Mouse (Mus musculus): ENCODE results near the gene Efcab5. TPM values are rescaled to one million over a fixed set of nuclear protein-coding genes. Genes with fewer than 3 reads are reported as not detected.
A peak's percentile ranks its signal among the peaks of the same experiment; 100 is the strongest.

Gene Efcab5
- polyA plus RNA-seq, 1 experiment from 2014 or later: 0.15 TPM

GRCm38 (mm10) chr11:77100137-77100937, 88.4 kb downstream of the Efcab5 start:
- TF ChIP-seq EP300 (optimal IDR thresholded peaks at IDR 0.05) (no peak), CTCF (IDR thresholded peaks at IDR 0.05; ENCODE audit: low read depth) (peak; percentile 99)
- Histone ChIP-seq H3K4me1 (replicated peaks; ENCODE audit: control insufficient read depth, insufficient read depth) (no peaks in the 10 kb centered on the region), H3K27me3 (ENCODE audit: control insufficient read depth, insufficient read depth, low read length) (no peaks in the 10 kb centered on the region), H3K4me2 (replicated peaks; ENCODE audit: low read depth) (no peak overlapping the region), H3K9ac (ENCODE audit: low read length) (no peak overlapping the region), H3K36me3 (ENCODE audit: control insufficient read depth, insufficient read depth, low read length) (no peaks in the 10 kb centered on the region), H3K27ac (replicated peaks) (no peak overlapping the region), H3K9me3 (ENCODE audit: control insufficient read depth, low read length) (no peaks in the 10 kb centered on the region), H3K4me3 (ENCODE audit: low read depth, low read length) (no peak overlapping the region)
- 16% methylated on average over 10 of the region's 10 CpGs for WGBS
- peak; percentile 81 for DNase-seq (ENCODE audit: low spot score)
- ATAC-seq (ENCODE audit: low FRiP score, low TSS enrichment): peak; percentile 67

DNA sequence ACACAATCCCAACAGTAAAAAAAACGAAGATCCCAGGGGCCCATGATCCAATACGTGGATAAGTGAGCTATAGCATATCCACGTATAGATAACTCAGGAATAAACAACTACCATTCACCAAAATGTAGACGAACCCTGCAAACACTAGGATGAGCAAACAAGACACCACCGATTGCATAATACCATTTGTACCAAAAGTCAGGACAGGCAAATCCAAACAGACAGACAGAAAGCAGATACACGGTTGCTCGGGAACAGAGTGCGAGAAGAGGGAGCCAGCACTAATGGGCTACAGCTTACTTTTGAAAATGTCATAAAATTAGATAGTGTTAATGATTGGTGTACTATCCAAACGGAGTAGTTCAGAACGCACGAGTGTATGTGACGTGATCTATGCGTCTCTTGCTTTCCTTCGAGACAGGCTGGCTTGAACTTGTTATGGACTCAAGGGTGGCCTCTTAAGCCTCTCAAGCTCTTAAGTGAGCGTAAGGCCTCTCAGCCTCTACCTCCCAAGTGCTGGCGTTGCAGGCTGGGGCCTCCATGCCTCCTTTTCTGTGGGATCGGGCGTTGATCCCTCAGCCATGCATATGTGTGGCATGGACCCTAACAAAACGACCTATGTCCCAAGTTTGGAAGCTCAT, 90.3 kb downstream of the Efcab5 start:
- H3K27me3 ChIP-seq (ENCODE audit: control insufficient read depth, insufficient read depth, low read length): no peaks in the 10 kb centered on the region

GRCm38 (mm10) chr11:77096991-77097390, 91.8 kb downstream of the Efcab5 start:
- ATAC-seq (ENCODE audit: low FRiP score, low TSS enrichment): no peak
- 66% methylated on average over 7 of the region's 7 CpGs for WGBS
- Histone ChIP-seq H3K4me1 (replicated peaks; ENCODE audit: control insufficient read depth, insufficient read depth) (no peaks in the 10 kb centered on the region), H3K4me2 (replicated peaks; ENCODE audit: low read depth) (no peak overlapping the region), H3K9ac (ENCODE audit: low read length) (no peak overlapping the region), H3K36me3 (ENCODE audit: control insufficient read depth, insufficient read depth, low read length) (no peaks in the 10 kb centered on the region), H3K4me3 (ENCODE audit: low read depth, low read length) (no peak overlapping the region), H3K9me3 (ENCODE audit: control insufficient read depth, low read length) (no peaks in the 10 kb centered on the region), H3K27me3 (ENCODE audit: control insufficient read depth, insufficient read depth, low read length) (no peaks in the 10 kb centered on the region), H3K27ac (replicated peaks) (no peak overlapping the region)
- DNase-seq (ENCODE audit: low spot score): no peak
- TF ChIP-seq CTCF (IDR thresholded peaks at IDR 0.05; ENCODE audit: low read depth) (no peak), EP300 (optimal IDR thresholded peaks at IDR 0.05) (no peak)

More for the DNA sequence above, 90.3 kb downstream of the Efcab5 start:
- Histone ChIP-seq H3K4me1 (replicated peaks; ENCODE audit: control insufficient read depth, insufficient read depth) (no peaks in the 10 kb centered on the region), H3K36me3 (ENCODE audit: control insufficient read depth, insufficient read depth, low read length) (no peaks in the 10 kb centered on the region), H3K9me3 (ENCODE audit: control insufficient read depth, low read length) (no peaks in the 10 kb centered on the region), H3K4me2 (replicated peaks; ENCODE audit: low read depth) (no peak overlapping the region), H3K27ac (replicated peaks) (no peak overlapping the region), H3K9ac (ENCODE audit: low read length) (no peak overlapping the region), H3K4me3 (ENCODE audit: low read depth, low read length) (no peak overlapping the region)
- TF ChIP-seq CTCF (IDR thresholded peaks at IDR 0.05; ENCODE audit: low read depth): no peak
- no peak for TF ChIP-seq EP300 (optimal IDR thresholded peaks at IDR 0.05)
- DNase-seq (ENCODE audit: low spot score) (no peak), ATAC-seq (ENCODE audit: low FRiP score, low TSS enrichment) (no peak)
- WGBS: 60% methylated on average over 19 of the region's 19 CpGs

GRCm38 (mm10) chr11:77096581-77096980, 92.2 kb downstream of the Efcab5 start:
- DNase-seq (ENCODE audit: low spot score) (no peak), ATAC-seq (ENCODE audit: low FRiP score, low TSS enrichment) (no peak)
- 65% methylated on average over 3 of the region's 3 CpGs for WGBS
- Histone ChIP-seq H3K27me3 (ENCODE audit: control insufficient read depth, insufficient read depth, low read length) (no peaks in the 10 kb centered on the region), H3K4me2 (replicated peaks; ENCODE audit: low read depth) (no peak overlapping the region), H3K36me3 (ENCODE audit: control insufficient read depth, insufficient read depth, low read length) (no peaks in the 10 kb centered on the region), H3K4me1 (replicated peaks; ENCODE audit: control insufficient read depth, insufficient read depth) (no peaks in the 10 kb centered on the region), H3K9me3 (ENCODE audit: control insufficient read depth, low read length) (no peaks in the 10 kb centered on the region), H3K4me3 (ENCODE audit: low read depth, low read length) (no peak overlapping the region), H3K9ac (ENCODE audit: low read length) (no peak overlapping the region), H3K27ac (replicated peaks) (no peak overlapping the region)
- TF ChIP-seq EP300 (optimal IDR thresholded peaks at IDR 0.05): no peak
- TF ChIP-seq CTCF (IDR thresholded peaks at IDR 0.05; ENCODE audit: low read depth): no peak

- WGBS: 48% methylated on average over 9 of the region's 10 CpGs
- Histone ChIP-seq H3K27ac (replicated peaks) (no peak overlapping the region), H3K9ac (ENCODE audit: low read length) (no peak overlapping the region), H3K4me3 (ENCODE audit: low read depth, low read length) (no peak overlapping the region), H3K4me1 (replicated peaks; ENCODE audit: control insufficient read depth, insufficient read depth) (no peaks in the 10 kb centered on the region), H3K4me2 (replicated peaks; ENCODE audit: low read depth) (no peak overlapping the region), H3K9me3 (ENCODE audit: control insufficient read depth, low read length) (no peaks in the 10 kb centered on the region), H3K36me3 (ENCODE audit: control insufficient read depth, insufficient read depth, low read length) (no peaks in the 10 kb centered on the region), H3K27me3 (ENCODE audit: control insufficient read depth, insufficient read depth, low read length) (no peaks in the 10 kb centered on the region)
- no peak for TF ChIP-seq CTCF (IDR thresholded peaks at IDR 0.05; ENCODE audit: low read depth)
- no peak for TF ChIP-seq EP300 (optimal IDR thresholded peaks at IDR 0.05)
- ATAC-seq (ENCODE audit: low FRiP score, low TSS enrichment): no peak
- no peak for DNase-seq (ENCODE audit: low spot score)
These were observed 93.6 kb downstream of the Efcab5 start for GRCm38 (mm10) chr11:77095206-77095605.

DNA sequence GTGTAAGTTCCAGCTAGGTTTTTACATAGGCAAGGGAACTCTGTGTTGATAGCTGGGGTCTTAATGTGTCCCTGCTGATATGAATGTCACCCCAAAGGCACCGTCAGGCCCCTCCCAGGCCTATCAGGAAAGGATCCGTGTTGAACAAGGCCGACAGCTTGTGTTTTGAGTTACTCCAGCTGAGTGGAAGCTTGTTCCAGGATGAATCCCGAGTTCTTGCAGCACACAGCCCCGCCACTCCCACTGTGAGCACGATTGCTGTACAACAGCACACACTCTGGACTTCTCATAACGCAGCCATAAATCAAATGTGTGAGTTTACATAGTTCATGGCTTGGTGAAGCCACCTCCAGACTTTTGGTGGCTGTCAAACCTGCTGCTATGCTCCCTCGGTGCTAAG, 94.6 kb downstream of the Efcab5 start:
- H3K9ac ChIP-seq (ENCODE audit: low read length): no peak overlapping the region
- H3K36me3 ChIP-seq (ENCODE audit: control insufficient read depth, insufficient read depth, low read length): no peaks in the 10 kb centered on the region
- no peak overlapping the region for H3K27ac ChIP-seq (replicated peaks)
- H3K27me3 ChIP-seq (ENCODE audit: control insufficient read depth, insufficient read depth, low read length): no peaks in the 10 kb centered on the region
- ATAC-seq (ENCODE audit: low FRiP score, low TSS enrichment) (peak; percentile 26; the same call in 1 of the 2 replicates), DNase-seq (ENCODE audit: low spot score) (no peak)
- H3K9me3 ChIP-seq (ENCODE audit: control insufficient read depth, low read length): no peaks in the 10 kb centered on the region
- no peak overlapping the region for H3K4me3 ChIP-seq (ENCODE audit: low read depth, low read length)
- 32% methylated on average over 8 of the region's 8 CpGs for WGBS
- no peaks in the 10 kb centered on the region for H3K4me1 ChIP-seq (replicated peaks; ENCODE audit: control insufficient read depth, insufficient read depth)
- no peak for TF ChIP-seq CTCF (IDR thresholded peaks at IDR 0.05; ENCODE audit: low read depth)
- no peak for TF ChIP-seq EP300 (optimal IDR thresholded peaks at IDR 0.05)
- no peak overlapping the region for H3K4me2 ChIP-seq (replicated peaks; ENCODE audit: low read depth)

Data from stomach, postnatal 0 days (tissue).